Mouse (Mus musculus): ENCODE results near the gene Zfp704.

DNA sequence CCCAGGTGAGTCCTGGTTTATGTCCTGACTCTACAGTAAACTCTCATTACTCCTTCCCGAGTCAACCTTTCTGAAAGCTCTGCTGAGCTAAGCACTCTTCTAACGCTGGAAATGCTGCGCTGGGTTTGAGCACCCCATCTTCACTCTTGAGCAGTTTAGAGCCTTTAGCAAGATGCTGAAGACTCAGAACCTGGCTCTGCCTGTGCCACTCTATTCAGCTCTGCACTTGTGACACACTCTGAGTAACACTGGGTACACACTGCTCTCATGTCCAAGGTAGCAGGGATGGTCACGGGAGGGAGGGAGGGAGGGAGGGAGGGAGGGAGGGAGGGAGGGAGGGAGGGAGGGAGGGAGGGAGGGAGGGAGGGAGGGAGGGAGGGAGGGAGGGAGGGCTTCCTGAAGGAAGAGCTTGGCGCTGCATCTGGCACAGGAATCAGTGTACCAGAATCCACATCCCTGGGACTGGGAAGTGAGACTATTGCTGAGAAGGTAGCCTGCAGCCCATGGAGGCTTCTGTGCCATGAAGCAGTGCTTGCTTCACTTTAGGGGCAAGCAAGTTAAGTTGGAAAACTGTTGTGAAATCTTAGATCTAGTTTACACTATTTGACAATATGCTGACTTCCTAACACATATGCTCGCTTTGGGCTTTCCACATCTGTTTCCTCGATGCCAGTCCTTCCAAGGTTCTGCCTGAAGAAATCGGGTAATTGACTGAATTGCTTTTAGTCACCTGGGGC is 93.6 kb downstream of the Zfp704 start:
- TF ChIP-seq CTCF (IDR thresholded peaks at IDR 0.05; ENCODE audit: low read depth, low read length) = no peak
- TF ChIP-seq POLR2AphosphoS5 (IDR thresholded peaks at IDR 0.05; ENCODE audit: insufficient replicate concordance, low read depth, low read length) = no peak
- TF ChIP-seq GATA1 (IDR thresholded peaks at IDR 0.05; ENCODE audit: borderline replicate concordance, low read length) = no peak

Measured in G1E (cell line).